Mouse (Mus musculus) lung, embryonic 14.5 days (tissue): ENCODE results near the gene Trim80. TPM values are rescaled to one million over a fixed set of nuclear protein-coding genes. Genes with fewer than 3 reads are reported as not detected.

ENCODE experiments used
- ATAC-seq: fragments of 200-750 bp; cut with Nextera tagmentation; 2 replicates; pipeline ENCODE4 v1.8.0; 2017; ENCODE audit warnings: mild to moderate bottlenecking, moderate TSS enrichment, moderate library complexity; ENCODE audit not compliant: insufficient read depth
- DNase-seq: peaks from one replicate; pipeline ENCODE4 v3.0.0-alpha.2; 2015
- H3K27ac ChIP-seq: fragments of 300-500 bp; sonication (generic); 2 replicates; pipeline ENCODE4 v1.5.1; 2014; ENCODE audit warnings: low read depth, mild to moderate bottlenecking, moderate library complexity
- H3K27me3 ChIP-seq: fragments of 300-500 bp; sonication (generic); 2 replicates; pipeline ENCODE4 v1.6.1; 2014; ENCODE audit warnings: low read length, control low read depth; ENCODE audit not compliant: insufficient read depth
- H3K36me3 ChIP-seq: fragments of 300-500 bp; sonication (generic); 2 replicates; pipeline ENCODE4 v1.6.1; 2014; ENCODE audit warnings: control low read depth; ENCODE audit not compliant: insufficient read depth
- H3K4me1 ChIP-seq: fragments of 300-500 bp; sonication (generic); 2 replicates; pipeline ENCODE4 v1.6.1; 2014; ENCODE audit warnings: antibody characterized with exemption, control low read depth; ENCODE audit not compliant: insufficient read depth
- H3K4me2 ChIP-seq: fragments of 300-500 bp; sonication (generic); 2 replicates; pipeline ENCODE4 v1.6.1; 2014; ENCODE audit warnings: mild to moderate bottlenecking
- H3K4me3 ChIP-seq: fragments of 300-500 bp; sonication (generic); 2 replicates; pipeline ENCODE4 v1.5.1; 2014; ENCODE audit warnings: low read depth, low read length
- H3K9ac ChIP-seq: fragments of 300-500 bp; sonication (generic); 2 replicates; pipeline ENCODE4 v1.6.1; 2014
- H3K9me3 ChIP-seq: fragments of 300-500 bp; sonication (generic); 2 replicates; pipeline ENCODE4 v1.6.1; 2016; ENCODE audit warnings: low read depth, low read length, control low read depth
- CTCF ChIP-seq: IDR thresholded peaks from 2 replicates; pipeline ENCODE4 v1.5.1; 2016; ENCODE audit warnings: antibody characterized with exemption, low read depth
- WGBS: fragments of 180-500 bp; shearing (Covaris S2); extraction: QIAGEN DNeasy Blood & Tissue Kit; methylation state at CpG from one replicate; pipeline ENCODE4 v1.1.7; 2014; 5-methylcytosine and 5-hydroxymethylcytosine counted together
- polyA plus RNA-seq: library from polyadenylated mRNA; unstranded; fragments of >200 nt; fragmentation: Nextera tagmentation; extraction: Ambion mirVana; gene quantifications from 2 replicates; pipeline ENCODE4 v1.2.1, GENCODE M21; 2014

Trim80 gene
- polyA plus RNA-seq, result not detected in 2 replicates

- Histone ChIP-seq H3K27ac (no peak within 1 kb of the TSS), H3K36me3 (no peaks in the 10 kb centered on the region), H3K4me3 (no peak within 1 kb of the TSS), H3K9me3 (no peaks in the 10 kb centered on the region), H3K4me1 (no peaks in the 10 kb centered on the region), H3K27me3 (no peaks in the 10 kb centered on the region), H3K4me2 (no peak within 1 kb of the TSS), H3K9ac (no peak within 1 kb of the TSS)
- WGBS, result 95% methylated on average over 9 of the region's 9 CpGs
- TF ChIP-seq CTCF, result peak; percentile 50
- DNase-seq (no peak), ATAC-seq (no peak)
Observed at GRCm38 (mm10) chr11:115439906-115440595, at the start of gene Trim80. Gene Trim80 (plus strand): TSS chr11:115440545.

GRCm38 (mm10) chr11:115391358-115391757 lies 49.0 kb upstream of the Trim80 start:
- WGBS, result 91% methylated on average over 7 of the region's 7 CpGs
- peaks cover 59% of the 10 kb centered on the region for H3K36me3 ChIP-seq

GRCm38 (mm10) chr11:115393721-115394325 lies 46.5 kb upstream of the Trim80 start:
- Histone ChIP-seq H3K9me3 (no peaks in the 10 kb centered on the region), H3K27ac (no peak overlapping the region), H3K36me3 (peaks cover 60% of the 10 kb centered on the region), H3K4me2 (peak overlapping the region; percentile 39), H3K9ac (no peak overlapping the region), H3K4me1 (no peaks in the 10 kb centered on the region), H3K27me3 (no peaks in the 10 kb centered on the region), H3K4me3 (no peak overlapping the region)
- DNase-seq (peak; percentile 28), ATAC-seq (no peak)
- 57% methylated on average over 34 of the region's 34 CpGs for WGBS
- no peak for TF ChIP-seq CTCF

More at GRCm38 (mm10) chr11:115391358-115391757, 49.0 kb upstream of the Trim80 start:
- no peaks in the 10 kb centered on the region for H3K9me3 ChIP-seq
- no peak overlapping the region for H3K4me3 ChIP-seq
- H3K4me1 ChIP-seq, result no peaks in the 10 kb centered on the region
- H3K27me3 ChIP-seq, result no peaks in the 10 kb centered on the region
- no peak for ATAC-seq
- no peak overlapping the region for H3K4me2 ChIP-seq
- no peak overlapping the region for H3K27ac ChIP-seq
- H3K9ac ChIP-seq, result no peak overlapping the region
- no peak for DNase-seq
- no peak for TF ChIP-seq CTCF

GRCm38 (mm10) chr11:115398085-115398484 lies 42.3 kb upstream of the Trim80 start:
- Histone ChIP-seq H3K4me2 (no peak overlapping the region), H3K9ac (no peak overlapping the region), H3K27ac (no peak overlapping the region), H3K4me1 (no peaks in the 10 kb centered on the region), H3K36me3 (peaks cover 34% of the 10 kb centered on the region), H3K4me3 (no peak overlapping the region), H3K27me3 (no peaks in the 10 kb centered on the region), H3K9me3 (no peaks in the 10 kb centered on the region)
- ATAC-seq, result peak; percentile 75
- WGBS, result 46% methylated on average over 7 of the region's 7 CpGs
- no peak for TF ChIP-seq CTCF
- peak; percentile 80 for DNase-seq

- no peak overlapping the region for H3K27ac ChIP-seq
Observed at GRCm38 (mm10) chr11:115400126-115400525, 40.2 kb upstream of the Trim80 start.

GRCm38 (mm10) chr11:115400630-115401391 lies 39.5 kb upstream of the Trim80 start:
- H3K4me2 ChIP-seq, result no peak overlapping the region
- H3K36me3 ChIP-seq, result 0 out of 2 replicates have a peak, but pooled peaks cover 10% of the 10 kb centered on the region
- H3K27ac ChIP-seq, result peak overlapping the region; percentile 12; the same call in 1 of the 2 replicates
- no peaks in the 10 kb centered on the region for H3K9me3 ChIP-seq
- 44% methylated on average over 11 of the region's 11 CpGs for WGBS
- H3K9ac ChIP-seq, result no peak overlapping the region
- TF ChIP-seq CTCF, result no peak
- H3K4me3 ChIP-seq, result no peak overlapping the region
- DNase-seq (no peak), ATAC-seq (no peak)
- peaks cover 7% of the 10 kb centered on the region for H3K4me1 ChIP-seq
- H3K27me3 ChIP-seq, result no peaks in the 10 kb centered on the region

More at GRCm38 (mm10) chr11:115400126-115400525, 40.2 kb upstream of the Trim80 start:
- H3K36me3 ChIP-seq, result peaks cover 13% of the 10 kb centered on the region; the same call in 1 of the 2 replicates
- H3K9ac ChIP-seq, result no peak overlapping the region
- H3K27me3 ChIP-seq, result no peaks in the 10 kb centered on the region
- H3K4me1 ChIP-seq, result peaks cover 7% of the 10 kb centered on the region
- no peak for ATAC-seq
- no peak for DNase-seq
- 61% methylated on average over 3 of the region's 3 CpGs for WGBS
- no peak overlapping the region for H3K4me2 ChIP-seq
- TF ChIP-seq CTCF, result no peak
- no peaks in the 10 kb centered on the region for H3K9me3 ChIP-seq
- no peak overlapping the region for H3K4me3 ChIP-seq
